Mouse (Mus musculus): ENCODE data around the gene Agrn. TPM values are rescaled to one million over a fixed set of nuclear protein-coding genes. Genes with fewer than 3 reads are reported as not detected.
A peak's percentile ranks its signal among the peaks of the same experiment; 100 is the strongest.

Gene Agrn
- 50.8 and 87.5 TPM in 2 replicates for polyA plus RNA-seq (2012; rRNA removed)

- no peak for DNase-seq (ENCODE audit: low read depth, low spot score)
- under 1% methylated on average over 64 of the region's 88 CpGs for WGBS
Observed at GRCm38 (mm10) chr4:156197131-156197828, at the start of gene Agrn. TSS of gene Agrn (minus strand) at chr4:156197488.

GRCm38 (mm10) chr4:156236651-156237447 is 39.6 kb upstream of the Agrn start:
- 19% methylated on average over 58 of the region's 60 CpGs for WGBS
- DNase-seq (ENCODE audit: low read depth, low spot score) = no peak

- peak; percentile 67 for DNase-seq (ENCODE audit: low read depth, low spot score)
- WGBS = under 1% methylated on average over 89 of the region's 90 CpGs
Observed at GRCm38 (mm10) chr4:156235808-156236533, 38.7 kb upstream of the Agrn start, which contains the start of gene Noc2l. TSS of gene Noc2l (plus strand) at chr4:156236010.

GRCm38 (mm10) chr4:156235360-156235770 is 38.1 kb upstream of the Agrn start:
- no peak for DNase-seq (ENCODE audit: low read depth, low spot score)
- 1% methylated on average over 15 of the region's 15 CpGs for WGBS

GRCm38 (mm10) chr4:156234701-156235213 is 37.5 kb upstream of the Agrn start, which contains the start of gene Plekhn1:
TSS of gene Plekhn1 (minus strand) at chr4:156234857.
- DNase-seq (ENCODE audit: low read depth, low spot score) = no peak
- WGBS = under 1% methylated on average over 48 of the region's 48 CpGs

GRCm38 (mm10) chr4:156234021-156234501 is 36.8 kb upstream of the Agrn start:
- no peak for DNase-seq (ENCODE audit: low read depth, low spot score)
- 14% methylated on average over 17 of the region's 17 CpGs for WGBS

- no peak for DNase-seq (ENCODE audit: low read depth, low spot score)
- 21% methylated on average over 12 of the region's 12 CpGs for WGBS
Observed at GRCm38 (mm10) chr4:156228393-156229024, 31.2 kb upstream of the Agrn start.

- WGBS = 22% methylated on average over 18 of the region's 18 CpGs
Observed at GRCm38 (mm10) chr4:156227752-156228392, 30.6 kb upstream of the Agrn start.

GRCm38 (mm10) chr4:156224276-156224675 is 27.0 kb upstream of the Agrn start:
- no peak for DNase-seq (ENCODE audit: low read depth, low spot score)
- WGBS = 60% methylated on average over 2 of the region's 2 CpGs

More at GRCm38 (mm10) chr4:156227752-156228392, 30.6 kb upstream of the Agrn start:
- no peak for DNase-seq (ENCODE audit: low read depth, low spot score)

GRCm38 (mm10) chr4:156219936-156220335 is 22.6 kb upstream of the Agrn start:
- 83% methylated on average over 11 of the region's 11 CpGs for WGBS

GRCm38 (mm10) chr4:156217838-156218237 is 20.6 kb upstream of the Agrn start:
- no peak for DNase-seq (ENCODE audit: low read depth, low spot score)
- 73% methylated on average over 16 of the region's 16 CpGs for WGBS

More at GRCm38 (mm10) chr4:156219936-156220335, 22.6 kb upstream of the Agrn start:
- no peak for DNase-seq (ENCODE audit: low read depth, low spot score)

- WGBS = 82% methylated on average over 16 of the region's 16 CpGs
- no peak for DNase-seq (ENCODE audit: low read depth, low spot score)
Observed at GRCm38 (mm10) chr4:156217022-156217669, 19.9 kb upstream of the Agrn start.

GRCm38 (mm10) chr4:156216196-156216595 is 18.9 kb upstream of the Agrn start:
- WGBS = 91% methylated on average over 2 of the region's 2 CpGs
- DNase-seq (ENCODE audit: low read depth, low spot score) = no peak

- WGBS = 64% methylated on average over 4 of the region's 4 CpGs
- no peak for DNase-seq (ENCODE audit: low read depth, low spot score)
Observed at GRCm38 (mm10) chr4:156215649-156216048, 18.4 kb upstream of the Agrn start, which contains the start of gene Perm1. TSS of gene Perm1 (plus strand) at chr4:156215868.

GRCm38 (mm10) chr4:156213134-156213533 is 15.8 kb upstream of the Agrn start:
- no peak for DNase-seq (ENCODE audit: low read depth, low spot score)
- WGBS = 89% methylated on average over 13 of the region's 13 CpGs

GRCm38 (mm10) chr4:156209963-156210635 is 12.8 kb upstream of the Agrn start:
- DNase-seq (ENCODE audit: low read depth, low spot score) = no peak
- 77% methylated on average over 13 of the region's 13 CpGs for WGBS

- DNase-seq (ENCODE audit: low read depth, low spot score) = no peak
- WGBS = 90% methylated on average over 4 of the region's 4 CpGs
Observed at GRCm38 (mm10) chr4:156208872-156209271, 11.6 kb upstream of the Agrn start.
